Mouse (Mus musculus): ENCODE results near the gene Mapk9.

- TF ChIP-seq CTCF (IDR thresholded peaks at IDR 0.05; ENCODE audit: low read depth): no peak
- no peak for TF ChIP-seq EP300 (IDR thresholded peaks at IDR 0.05; ENCODE audit: low read depth)
These were observed 12.3 kb upstream of the Mapk9 start for GRCm38 (mm10) chr11:49834248-49834647.

All from liver, embryonic 14.5 days (tissue).